Mouse (Mus musculus) limb, embryonic 14.5 days (tissue): ENCODE measurements at regions not wholly inside any gene's neighbourhood (a gene's known extent, or its start where the extent isn't known, plus 50 kb on each side); places are given as distances from the start of the nearest gene placed in this dataset.

ENCODE experiments used
- ATAC-seq: fragments of 200-750 bp; cut with Nextera tagmentation; 2 replicates; pipeline ENCODE4 v1.8.0; 2017; ENCODE audit warnings: low read depth, moderate number of reproducible peaks, moderate TSS enrichment; ENCODE audit not compliant: low FRiP score
- DNase-seq: peaks from one replicate; pipeline ENCODE4 v3.0.0-alpha.2; 2015; ENCODE audit warnings: low spot score
- H3K27ac ChIP-seq: fragments of 300-500 bp; sonication (generic); replicated peaks from 2 replicates; pipeline ENCODE4 v1.5.1; 2014; ENCODE audit warnings: low read depth, mild to moderate bottlenecking, low read length, moderate library complexity, mixed read lengths
- H3K27me3 ChIP-seq: fragments of 300-500 bp; sonication (generic); 2 replicates; pipeline ENCODE4 v1.6.1; 2014; ENCODE audit warnings: low read length, mixed read lengths; ENCODE audit not compliant: control insufficient read depth, insufficient read depth
- H3K36me3 ChIP-seq: fragments of 300-500 bp; sonication (generic); 2 replicates; pipeline ENCODE4 v1.6.1; 2014; ENCODE audit warnings: mild to moderate bottlenecking, low read length, moderate library complexity, mixed read lengths; ENCODE audit not compliant: control insufficient read depth, insufficient read depth
- H3K4me1 ChIP-seq: fragments of 300-500 bp; sonication (generic); 2 replicates; pipeline ENCODE4 v1.6.1; 2014; ENCODE audit warnings: antibody characterized with exemption, low read length, mixed read lengths; ENCODE audit not compliant: control insufficient read depth, insufficient read depth
- H3K4me2 ChIP-seq: fragments of 300-500 bp; sonication (generic); replicated peaks from 2 replicates; pipeline ENCODE4 v1.6.1; 2014; ENCODE audit warnings: low read depth, mild to moderate bottlenecking, low read length, moderate library complexity; ENCODE audit not compliant: severe bottlenecking
- H3K4me3 ChIP-seq: fragments of 300-500 bp; sonication (generic); replicated peaks from 2 replicates; pipeline ENCODE4 v1.5.1; 2014; ENCODE audit warnings: low read length
- H3K9ac ChIP-seq: fragments of 300-500 bp; sonication (generic); 2 replicates; pipeline ENCODE4 v1.6.1; 2014; ENCODE audit warnings: mild to moderate bottlenecking, low read depth, low read length, moderate library complexity; ENCODE audit not compliant: severe bottlenecking
- H3K9me3 ChIP-seq: fragments of 300-500 bp; sonication (generic); 2 replicates; pipeline ENCODE4 v1.6.1; 2016; ENCODE audit warnings: low read length; ENCODE audit not compliant: control insufficient read depth
- POLR2A ChIP-seq: fragments of 200-500 bp; IDR thresholded peaks from 2 replicates; pipeline ENCODE4 v1.8.0; 2012; ENCODE audit warnings: inconsistent platforms, mild to moderate bottlenecking, moderate library complexity, borderline replicate concordance; ENCODE audit not compliant: insufficient read depth, insufficient read length; ENCODE audit errors: extremely low read depth
- WGBS: fragments of 180-500 bp; shearing (Covaris S2); extraction: QIAGEN DNeasy Blood & Tissue Kit; methylation state at CpG from one replicate; pipeline ENCODE4 v1.1.7; 2014; 5-methylcytosine and 5-hydroxymethylcytosine counted together

DNA sequence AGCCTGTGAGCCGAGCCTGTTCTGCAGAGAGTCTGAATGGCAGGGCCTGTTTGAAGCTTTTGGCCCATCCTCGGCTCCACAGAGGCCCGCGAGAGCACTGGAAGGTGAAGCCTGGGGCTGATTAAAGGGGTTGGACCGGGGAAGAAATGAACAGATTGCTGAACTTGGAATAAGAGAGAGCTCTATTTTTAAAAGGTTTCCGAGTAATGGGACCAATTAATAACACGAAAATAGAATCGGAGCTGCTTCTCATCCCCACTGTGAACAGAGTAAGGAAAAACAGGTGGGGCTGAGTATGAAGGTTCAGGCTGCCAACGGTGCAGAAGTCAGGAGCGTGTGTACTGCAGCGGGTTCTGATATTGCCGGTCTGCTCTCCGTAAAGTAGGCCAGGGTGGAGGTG is 313.2 kb downstream of the Rwdd3 start:
- no peak overlapping the region for H3K27ac ChIP-seq
- H3K36me3 ChIP-seq, result no peaks in the 10 kb centered on the region
- WGBS, result 49% methylated on average over 13 of the region's 13 CpGs
- no peak overlapping the region for H3K9ac ChIP-seq
- TF ChIP-seq POLR2A, result no peak
- no peaks in the 10 kb centered on the region for H3K27me3 ChIP-seq
- ATAC-seq (no peak), DNase-seq (no peak)
- no peak overlapping the region for H3K4me3 ChIP-seq
- H3K9me3 ChIP-seq, result no peaks in the 10 kb centered on the region
- no peak overlapping the region for H3K4me2 ChIP-seq
- H3K4me1 ChIP-seq, result no peaks in the 10 kb centered on the region

DNA sequence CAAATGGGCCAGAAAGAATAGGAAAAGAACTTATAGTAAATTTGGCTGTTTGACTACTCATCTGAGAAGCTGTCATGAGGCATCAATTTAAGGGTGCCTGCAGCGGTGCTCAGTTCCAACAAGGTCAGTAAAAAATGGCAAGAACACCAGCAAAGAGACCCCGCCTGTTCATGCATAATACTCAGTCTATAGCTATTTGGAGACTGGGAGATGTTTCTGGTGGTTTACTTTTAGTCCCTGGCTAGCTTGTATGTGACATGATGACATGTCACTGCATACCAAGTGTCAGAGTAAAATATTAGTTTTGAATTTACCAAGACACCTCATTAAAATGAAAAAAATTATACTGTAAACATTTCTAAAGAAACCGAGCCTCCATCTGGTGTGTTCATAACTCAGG is 317.2 kb downstream of the Rwdd3 start:
- no peak overlapping the region for H3K4me2 ChIP-seq
- no peaks in the 10 kb centered on the region for H3K4me1 ChIP-seq
- ATAC-seq, result no peak
- no peaks in the 10 kb centered on the region for H3K27me3 ChIP-seq
- 73% methylated on average over 3 of the region's 3 CpGs for WGBS
- H3K36me3 ChIP-seq, result no peaks in the 10 kb centered on the region
- H3K4me3 ChIP-seq, result no peak overlapping the region
- no peak overlapping the region for H3K9ac ChIP-seq
- DNase-seq, result no peak
- H3K9me3 ChIP-seq, result no peaks in the 10 kb centered on the region
- H3K27ac ChIP-seq, result no peak overlapping the region
- no peak for TF ChIP-seq POLR2A

DNA sequence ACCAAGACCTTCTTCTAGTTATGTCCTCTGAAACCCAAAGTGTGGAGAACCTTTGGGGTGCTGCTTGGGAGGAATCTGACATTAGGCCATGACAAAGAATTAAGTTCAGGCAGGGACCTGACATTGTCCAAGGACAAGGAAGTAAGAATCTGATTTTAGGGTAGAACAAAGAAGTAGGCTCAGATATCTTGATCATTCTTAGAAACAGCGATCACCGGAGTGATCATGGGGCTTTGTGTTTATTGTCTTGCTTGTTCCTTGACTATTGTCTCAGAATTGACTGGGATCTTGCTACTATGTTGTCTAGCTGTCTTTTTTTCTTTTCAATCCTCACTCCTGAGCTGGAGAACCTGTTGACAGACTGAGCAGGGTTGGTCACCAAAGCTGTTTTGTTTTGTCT is 327.9 kb downstream of the Rwdd3 start:
- Histone ChIP-seq H3K27me3 (no peaks in the 10 kb centered on the region), H3K9ac (no peak overlapping the region), H3K4me3 (no peak overlapping the region), H3K9me3 (no peaks in the 10 kb centered on the region), H3K36me3 (no peaks in the 10 kb centered on the region), H3K27ac (no peak overlapping the region), H3K4me2 (no peak overlapping the region), H3K4me1 (no peaks in the 10 kb centered on the region)
- no peak for TF ChIP-seq POLR2A
- 96% methylated on average over 2 of the region's 2 CpGs for WGBS
- ATAC-seq, result no peak
- no peak for DNase-seq

DNA sequence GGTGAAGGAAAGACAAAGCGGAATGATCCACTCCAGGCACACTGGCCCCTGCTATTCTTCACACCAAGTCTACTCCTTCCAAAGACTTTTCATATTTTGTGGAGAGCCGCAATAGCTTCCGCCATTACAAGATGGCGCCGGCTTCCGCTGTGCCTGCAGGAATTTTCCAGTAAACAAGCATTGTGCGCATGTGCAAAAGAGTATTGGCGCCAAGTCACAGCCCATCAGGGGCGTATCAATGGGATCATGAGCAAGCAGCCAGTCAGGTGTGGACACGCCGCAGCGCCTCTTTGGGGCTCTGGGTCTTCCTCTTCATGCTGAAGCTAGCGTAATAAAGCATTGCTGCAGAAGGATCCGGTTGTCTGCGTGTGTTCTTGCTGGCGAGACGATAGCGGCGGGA is 348.0 kb downstream of the Rwdd3 start:
- Histone ChIP-seq H3K27me3 (no peaks in the 10 kb centered on the region), H3K4me3 (no peak overlapping the region), H3K27ac (no peak overlapping the region), H3K36me3 (no peaks in the 10 kb centered on the region), H3K9me3 (no peaks in the 10 kb centered on the region), H3K4me2 (no peak overlapping the region), H3K9ac (no peak overlapping the region), H3K4me1 (no peaks in the 10 kb centered on the region)
- WGBS, result 93% methylated on average over 19 of the region's 19 CpGs
- ATAC-seq (no peak), DNase-seq (no peak)
- TF ChIP-seq POLR2A, result no peak

DNA sequence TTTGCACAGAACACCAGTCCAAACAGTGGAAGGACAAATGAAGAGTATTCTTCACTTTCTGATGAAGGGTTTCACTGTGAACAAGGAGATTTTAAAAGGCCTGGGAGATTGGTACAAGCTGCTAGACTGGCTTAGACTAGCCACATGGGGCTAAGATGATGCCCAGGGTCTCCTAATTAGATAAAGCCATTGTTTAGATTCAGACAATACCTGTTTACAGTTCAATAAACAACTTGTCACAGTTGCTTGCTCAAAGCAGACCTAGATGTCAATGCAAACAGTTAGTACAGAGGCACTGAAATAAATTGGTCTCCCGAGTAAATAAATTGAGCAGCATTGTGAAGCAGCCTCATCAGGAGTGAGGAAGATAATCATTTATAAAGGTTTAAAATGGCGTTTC is 359.6 kb downstream of the Rwdd3 start:
- 67% methylated on average over 2 of the region's 2 CpGs for WGBS
- ATAC-seq, result no peak

DNA sequence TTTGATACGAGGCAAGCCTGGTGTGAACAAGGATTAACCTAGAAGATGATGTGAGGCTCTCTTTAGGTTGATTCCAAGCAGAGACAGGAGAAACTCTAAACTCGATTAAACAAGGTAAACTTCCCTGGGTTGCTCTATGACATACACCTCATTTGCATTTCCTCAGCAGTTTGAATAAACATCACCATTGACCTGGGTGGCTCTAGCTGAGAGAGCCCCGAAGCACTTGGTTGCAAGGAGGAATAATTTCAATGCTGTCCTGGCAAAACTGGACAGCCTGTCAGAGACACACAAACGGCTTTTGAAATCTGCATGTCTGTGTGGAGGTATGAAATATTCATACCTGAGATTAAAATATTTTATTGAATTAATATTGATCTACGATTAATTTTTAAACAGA is 361.0 kb downstream of the Rwdd3 start:
- Histone ChIP-seq H3K9ac (no peak overlapping the region), H3K4me2 (no peak overlapping the region), H3K36me3 (no peaks in the 10 kb centered on the region)

More for the DNA sequence above, 359.6 kb downstream of the Rwdd3 start:
- H3K9ac ChIP-seq, result no peak overlapping the region
- H3K27ac ChIP-seq, result no peak overlapping the region
- no peaks in the 10 kb centered on the region for H3K27me3 ChIP-seq
- no peak overlapping the region for H3K4me2 ChIP-seq
- H3K36me3 ChIP-seq, result no peaks in the 10 kb centered on the region
- no peaks in the 10 kb centered on the region for H3K9me3 ChIP-seq
- no peak for TF ChIP-seq POLR2A
- no peak overlapping the region for H3K4me3 ChIP-seq
- no peaks in the 10 kb centered on the region for H3K4me1 ChIP-seq
- no peak for DNase-seq

More for the DNA sequence above, 361.0 kb downstream of the Rwdd3 start:
- DNase-seq (no peak), ATAC-seq (no peak)
- no peak overlapping the region for H3K27ac ChIP-seq
- TF ChIP-seq POLR2A, result no peak
- H3K27me3 ChIP-seq, result no peaks in the 10 kb centered on the region
- H3K4me3 ChIP-seq, result no peak overlapping the region
- 70% methylated on average over 5 of the region's 5 CpGs for WGBS
- no peaks in the 10 kb centered on the region for H3K4me1 ChIP-seq
- H3K9me3 ChIP-seq, result no peaks in the 10 kb centered on the region
